Mouse (Mus musculus) liver, embryonic 15.5 days (tissue): ENCODE results near the gene Ms4a10. TPM values are rescaled to one million over a fixed set of nuclear protein-coding genes. Genes with fewer than 3 reads are reported as not detected.

Source experiments
- ATAC-seq: fragments of 200-750 bp; cut with Nextera tagmentation; 2 replicates; pipeline ENCODE4 v1.8.0; 2017; ENCODE audit warnings: moderate number of reproducible peaks, mild to moderate bottlenecking, moderate library complexity; ENCODE audit not compliant: insufficient read depth
- H3K27ac ChIP-seq: fragments of 300-500 bp; sonication (generic); replicated peaks from 2 replicates; pipeline ENCODE4 v1.5.1; 2015; ENCODE audit warnings: mild to moderate bottlenecking, inconsistent platforms
- H3K27me3 ChIP-seq: fragments of 300-500 bp; sonication (generic); 2 replicates; pipeline ENCODE4 v1.6.1; 2015; ENCODE audit warnings: mild to moderate bottlenecking, inconsistent platforms
- H3K36me3 ChIP-seq: fragments of 300-500 bp; sonication (generic); replicated peaks from 2 replicates; pipeline ENCODE4 v1.6.1; 2015; ENCODE audit warnings: moderate library complexity, mild to moderate bottlenecking, inconsistent platforms
- H3K4me1 ChIP-seq: fragments of 300-500 bp; sonication (generic); replicated peaks from 2 replicates; pipeline ENCODE4 v1.6.1; 2015; ENCODE audit warnings: inconsistent platforms
- H3K4me2 ChIP-seq: fragments of 300-500 bp; sonication (generic); 2 replicates; pipeline ENCODE4 v1.6.1; 2015; ENCODE audit warnings: moderate library complexity, mild to moderate bottlenecking, inconsistent platforms
- H3K4me3 ChIP-seq: fragments of 300-500 bp; sonication (generic); replicated peaks from 2 replicates; pipeline ENCODE4 v1.5.1; 2015; ENCODE audit warnings: mild to moderate bottlenecking, inconsistent platforms
- H3K9ac ChIP-seq: fragments of 300-500 bp; sonication (generic); 2 replicates; pipeline ENCODE4 v1.6.1; 2015; ENCODE audit warnings: moderate library complexity, mild to moderate bottlenecking, inconsistent platforms
- H3K9me3 ChIP-seq: fragments of 300-500 bp; sonication (generic); replicated peaks from 2 replicates; pipeline ENCODE4 v1.6.1; 2016; ENCODE audit warnings: inconsistent platforms
- WGBS: fragments of 180-500 bp; shearing (Covaris S2); methylation state at CpG from one replicate; pipeline ENCODE4 v1.1.7; 2015; ENCODE audit warnings: mixed read lengths; ENCODE audit not compliant: insufficient replicate concordance; 5-methylcytosine and 5-hydroxymethylcytosine counted together
- polyA plus RNA-seq: library from polyadenylated mRNA; unstranded; fragments of >200 nt; fragmentation: Nextera tagmentation; extraction: Ambion mirVana; gene quantifications from 2 replicates; pipeline ENCODE4 v1.2.1, GENCODE M21; 2015

Gene Ms4a10
- polyA plus RNA-seq, 1 experiment from 2014 or later, result not detected

- WGBS, result 18% methylated on average over 14 of the region's 14 CpGs
- no peak for ATAC-seq
- Histone ChIP-seq H3K36me3 (no peaks in the 10 kb centered on the region), H3K4me2 (peak overlapping the region; percentile 27; the same call in 1 of the 2 replicates), H3K9ac (no peak overlapping the region), H3K4me3 (no peak overlapping the region), H3K27ac (no peak overlapping the region), H3K4me1 (peaks cover 7% of the 10 kb centered on the region), H3K9me3 (no peaks in the 10 kb centered on the region), H3K27me3 (no peaks in the 10 kb centered on the region)
Observed at GRCm38 (mm10) chr19:10983146-10983545, 8.7 kb upstream of the Ms4a10 start.

GRCm38 (mm10) chr19:10980210-10980609 is 5.7 kb upstream of the Ms4a10 start:
- H3K36me3 ChIP-seq, result no peaks in the 10 kb centered on the region
- no peak overlapping the region for H3K9ac ChIP-seq
- ATAC-seq, result no peak
- H3K9me3 ChIP-seq, result no peaks in the 10 kb centered on the region
- peaks cover 7% of the 10 kb centered on the region for H3K4me1 ChIP-seq
- H3K27ac ChIP-seq, result no peak overlapping the region
- no peak overlapping the region for H3K4me3 ChIP-seq
- no peaks in the 10 kb centered on the region for H3K27me3 ChIP-seq
- H3K4me2 ChIP-seq, result peak overlapping the region; percentile 27; the same call in 1 of the 2 replicates
- 51% methylated on average over 5 of the region's 5 CpGs for WGBS

- H3K27ac ChIP-seq, result no peak overlapping the region
- 6% methylated on average over 18 of the region's 18 CpGs for WGBS
- no peak overlapping the region for H3K9ac ChIP-seq
Observed at GRCm38 (mm10) chr19:10979184-10980168, 5.0 kb upstream of the Ms4a10 start.

GRCm38 (mm10) chr19:10976318-10976717 is 1.8 kb upstream of the Ms4a10 start:
- ATAC-seq, result no peak
- Histone ChIP-seq H3K4me2 (no peak overlapping the region), H3K9me3 (no peaks in the 10 kb centered on the region), H3K27ac (no peak overlapping the region), H3K4me1 (peaks cover 7% of the 10 kb centered on the region), H3K36me3 (no peaks in the 10 kb centered on the region), H3K9ac (no peak overlapping the region), H3K27me3 (no peaks in the 10 kb centered on the region), H3K4me3 (no peak overlapping the region)
- WGBS, result 33% methylated on average over 4 of the region's 4 CpGs

More at GRCm38 (mm10) chr19:10979184-10980168, 5.0 kb upstream of the Ms4a10 start:
- no peaks in the 10 kb centered on the region for H3K27me3 ChIP-seq
- no peaks in the 10 kb centered on the region for H3K36me3 ChIP-seq
- peak overlapping the region; percentile 46 for H3K4me2 ChIP-seq
- peak; percentile 44 for ATAC-seq
- no peaks in the 10 kb centered on the region for H3K9me3 ChIP-seq
- no peak overlapping the region for H3K4me3 ChIP-seq
- H3K4me1 ChIP-seq, result peaks cover 7% of the 10 kb centered on the region

- Histone ChIP-seq H3K4me1 (peaks cover 7% of the 10 kb centered on the region), H3K4me2 (no peak overlapping the region), H3K4me3 (no peak overlapping the region), H3K36me3 (no peaks in the 10 kb centered on the region), H3K9me3 (no peaks in the 10 kb centered on the region), H3K27ac (no peak overlapping the region), H3K27me3 (no peaks in the 10 kb centered on the region), H3K9ac (no peak overlapping the region)
- no peak for ATAC-seq
- 61% methylated on average over 2 of the region's 2 CpGs for WGBS
Observed at GRCm38 (mm10) chr19:10975187-10975586, 717 bp upstream of the Ms4a10 start.

DNA sequence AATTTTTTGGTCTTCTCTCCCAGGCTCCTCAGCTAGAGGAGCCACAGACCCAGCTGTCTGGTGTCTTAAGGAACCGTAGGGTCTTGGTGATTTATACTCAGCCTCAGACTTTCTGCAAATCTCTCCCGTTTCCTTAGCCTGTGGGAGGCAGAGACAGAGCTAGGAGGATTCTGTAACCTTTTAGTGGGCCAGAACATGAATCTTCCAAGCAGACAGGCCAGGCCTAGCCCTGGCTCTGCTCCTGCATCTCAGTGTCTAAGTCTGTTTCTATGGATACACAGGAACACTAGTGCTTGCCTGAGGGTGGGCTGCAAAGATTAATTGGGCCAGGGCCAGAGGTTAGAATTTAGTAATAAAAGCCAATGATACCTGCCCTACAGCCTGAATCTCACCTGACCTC is 1.3 kb downstream of the Ms4a10 start:
- H3K27ac ChIP-seq, result no peak overlapping the region
- ATAC-seq, result no peak; the same call in 1 of the 2 replicates
- no peak overlapping the region for H3K4me2 ChIP-seq
- H3K36me3 ChIP-seq, result no peaks in the 10 kb centered on the region
- 60% methylated on average over 2 of the region's 2 CpGs for WGBS
- H3K9me3 ChIP-seq, result no peaks in the 10 kb centered on the region
- no peak overlapping the region for H3K4me3 ChIP-seq
- no peaks in the 10 kb centered on the region for H3K27me3 ChIP-seq
- H3K4me1 ChIP-seq, result no peaks in the 10 kb centered on the region
- H3K9ac ChIP-seq, result no peak overlapping the region

DNA sequence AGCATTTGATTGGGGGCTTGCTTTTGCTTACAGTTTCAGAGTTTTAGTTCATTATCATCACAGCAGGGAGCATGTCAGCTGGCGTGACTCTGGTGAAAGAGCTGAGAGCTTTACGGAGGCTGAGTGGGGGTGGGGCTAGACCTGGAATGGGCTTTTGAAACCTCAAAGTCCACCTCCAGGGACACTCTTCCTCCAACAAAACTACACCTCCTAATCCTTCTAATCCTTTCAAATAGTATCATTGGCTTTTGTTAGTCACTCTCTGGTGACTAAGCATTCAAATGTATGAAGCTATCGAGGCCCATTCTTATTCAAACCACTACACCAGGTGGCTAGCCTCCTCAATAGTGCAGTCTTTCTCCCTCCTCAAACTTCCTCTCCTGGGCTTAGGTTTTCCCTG is 1.8 kb downstream of the Ms4a10 start:
- ATAC-seq, result no peak
- no peak overlapping the region for H3K4me2 ChIP-seq
- no peak overlapping the region for H3K4me3 ChIP-seq
- no peak overlapping the region for H3K9ac ChIP-seq
- H3K9me3 ChIP-seq, result no peaks in the 10 kb centered on the region
- no peaks in the 10 kb centered on the region for H3K4me1 ChIP-seq
- no peak overlapping the region for H3K27ac ChIP-seq
- no peaks in the 10 kb centered on the region for H3K36me3 ChIP-seq
- H3K27me3 ChIP-seq, result no peaks in the 10 kb centered on the region
- 59% methylated on average over 3 of the region's 3 CpGs for WGBS

- H3K36me3 ChIP-seq, result no peaks in the 10 kb centered on the region
- ATAC-seq, result no peak
- no peak overlapping the region for H3K9ac ChIP-seq
- H3K9me3 ChIP-seq, result no peaks in the 10 kb centered on the region
- no peak overlapping the region for H3K4me3 ChIP-seq
- no peak overlapping the region for H3K4me2 ChIP-seq
- no peaks in the 10 kb centered on the region for H3K27me3 ChIP-seq
- no peaks in the 10 kb centered on the region for H3K4me1 ChIP-seq
- WGBS, result 19% methylated on average over 3 of the region's 3 CpGs
- H3K27ac ChIP-seq, result no peak overlapping the region
Observed at GRCm38 (mm10) chr19:10970457-10970856, 4.0 kb downstream of the Ms4a10 start.

GRCm38 (mm10) chr19:10968578-10968977 is 5.9 kb downstream of the Ms4a10 start:
- H3K9me3 ChIP-seq, result no peaks in the 10 kb centered on the region
- H3K36me3 ChIP-seq, result no peaks in the 10 kb centered on the region
- no peak overlapping the region for H3K27ac ChIP-seq
- H3K4me1 ChIP-seq, result no peaks in the 10 kb centered on the region
- no peak for ATAC-seq
- H3K4me3 ChIP-seq, result no peak overlapping the region
- no peak overlapping the region for H3K9ac ChIP-seq
- WGBS, result 66% methylated on average over 7 of the region's 7 CpGs
- no peaks in the 10 kb centered on the region for H3K27me3 ChIP-seq
- no peak overlapping the region for H3K4me2 ChIP-seq

GRCm38 (mm10) chr19:10965721-10966120 is 8.7 kb downstream of the Ms4a10 start:
- WGBS, result 66% methylated on average over 7 of the region's 7 CpGs
- Histone ChIP-seq H3K4me1 (no peaks in the 10 kb centered on the region), H3K9ac (no peak overlapping the region), H3K4me2 (no peak overlapping the region), H3K27me3 (peaks cover 5% of the 10 kb centered on the region; the same call in 1 of the 2 replicates), H3K36me3 (no peaks in the 10 kb centered on the region), H3K27ac (no peak overlapping the region), H3K9me3 (no peaks in the 10 kb centered on the region), H3K4me3 (no peak overlapping the region)
- ATAC-seq, result no peak

GRCm38 (mm10) chr19:10959978-10960346 is 14.5 kb downstream of the Ms4a10 start:
- 0 out of 2 replicates have a peak, but pooled peaks cover 3% of the 10 kb centered on the region for H3K4me1 ChIP-seq
- H3K27ac ChIP-seq, result no peak overlapping the region
- no peak overlapping the region for H3K4me2 ChIP-seq
- WGBS, result 40% methylated on average over 12 of the region's 12 CpGs
- no peak overlapping the region for H3K4me3 ChIP-seq
- no peak for ATAC-seq
- no peak overlapping the region for H3K9ac ChIP-seq
- H3K36me3 ChIP-seq, result no peaks in the 10 kb centered on the region
- peaks cover 14% of the 10 kb centered on the region for H3K27me3 ChIP-seq
- H3K9me3 ChIP-seq, result no peaks in the 10 kb centered on the region
